Mouse (Mus musculus): ENCODE results near the gene Thrb. TPM values are rescaled to one million over a fixed set of nuclear protein-coding genes. Genes with fewer than 3 reads are reported as not detected.

Gene Thrb
- polyA plus RNA-seq, 1 experiment from 2014 or later: 0.12 TPM

DNA sequence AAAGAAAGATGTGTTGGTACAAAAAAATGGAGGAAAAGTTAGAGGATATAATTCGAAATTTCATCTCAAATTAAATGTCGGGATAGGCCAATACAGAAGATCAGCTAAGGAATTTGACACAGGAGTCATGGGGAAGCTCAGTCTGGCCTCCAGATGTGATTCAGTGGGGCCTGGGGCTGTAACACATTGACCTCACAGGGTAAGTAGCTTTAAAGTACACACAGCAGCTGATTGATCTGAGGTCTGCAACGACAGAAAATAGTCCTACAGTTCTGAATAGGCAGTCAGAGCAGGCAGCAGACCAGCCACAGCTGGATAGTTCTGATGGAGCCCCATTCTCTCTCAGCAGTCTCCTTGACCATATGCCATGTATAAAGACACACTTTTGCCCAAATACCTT is 80.8 kb downstream of the Thrb start:
- H3K4me1 ChIP-seq (ENCODE audit: control insufficient read depth, insufficient read depth, low read length): no peaks in the 10 kb centered on the region
- H3K4me2 ChIP-seq (ENCODE audit: low read depth, severe bottlenecking): no peak overlapping the region
- peak; percentile 73 for DNase-seq (ENCODE audit: low spot score)
- ATAC-seq (ENCODE audit: insufficient number of reproducible peaks, low FRiP score, low TSS enrichment, low read depth): peak; percentile 84
- no peaks in the 10 kb centered on the region for H3K9me3 ChIP-seq (ENCODE audit: control insufficient read depth, low read length)
- peak overlapping the region; percentile 3; the same call in 1 of the 2 replicates for H3K27ac ChIP-seq (replicated peaks; ENCODE audit: low read depth, low read length)
- H3K36me3 ChIP-seq (ENCODE audit: control insufficient read depth, insufficient read depth, low read length): no peaks in the 10 kb centered on the region
- H3K27me3 ChIP-seq (ENCODE audit: control insufficient read depth, insufficient read depth, low read length): no peaks in the 10 kb centered on the region
- WGBS: 19% methylated on average over 3 of the region's 3 CpGs
- H3K4me3 ChIP-seq (ENCODE audit: low read depth, low read length): no peak overlapping the region
- H3K9ac ChIP-seq (ENCODE audit: low read length): no peak overlapping the region

DNA sequence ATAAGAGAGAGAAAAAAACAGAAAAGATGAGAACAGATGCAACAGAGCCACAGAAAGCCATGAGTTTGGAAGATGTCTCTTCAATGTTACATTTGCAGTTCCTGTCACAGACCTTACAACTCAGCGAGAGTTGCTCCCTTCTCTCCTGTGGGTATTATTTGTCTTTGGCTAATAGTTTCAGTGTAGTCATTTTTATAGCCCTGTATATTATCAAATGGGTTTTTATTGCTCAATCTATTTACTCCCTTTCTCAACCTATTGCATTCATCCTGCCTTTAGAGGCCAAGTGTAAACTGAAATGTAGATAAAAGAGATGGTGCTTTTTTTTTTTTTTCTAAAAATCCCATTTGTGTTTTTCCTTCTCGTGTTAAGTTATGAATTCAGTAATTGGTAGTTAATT is 82.2 kb downstream of the Thrb start:
- ATAC-seq (ENCODE audit: insufficient number of reproducible peaks, low FRiP score, low TSS enrichment, low read depth) (no peak), DNase-seq (ENCODE audit: low spot score) (no peak)
- Histone ChIP-seq H3K9ac (ENCODE audit: low read length) (no peak overlapping the region), H3K27me3 (ENCODE audit: control insufficient read depth, insufficient read depth, low read length) (no peaks in the 10 kb centered on the region), H3K9me3 (ENCODE audit: control insufficient read depth, low read length) (no peaks in the 10 kb centered on the region), H3K4me3 (ENCODE audit: low read depth, low read length) (no peak overlapping the region), H3K27ac (replicated peaks; ENCODE audit: low read depth, low read length) (no peak overlapping the region), H3K36me3 (ENCODE audit: control insufficient read depth, insufficient read depth, low read length) (no peaks in the 10 kb centered on the region), H3K4me1 (ENCODE audit: control insufficient read depth, insufficient read depth, low read length) (no peaks in the 10 kb centered on the region), H3K4me2 (ENCODE audit: low read depth, severe bottlenecking) (no peak overlapping the region)
- 71% methylated on average over 2 of the region's 2 CpGs for WGBS

DNA sequence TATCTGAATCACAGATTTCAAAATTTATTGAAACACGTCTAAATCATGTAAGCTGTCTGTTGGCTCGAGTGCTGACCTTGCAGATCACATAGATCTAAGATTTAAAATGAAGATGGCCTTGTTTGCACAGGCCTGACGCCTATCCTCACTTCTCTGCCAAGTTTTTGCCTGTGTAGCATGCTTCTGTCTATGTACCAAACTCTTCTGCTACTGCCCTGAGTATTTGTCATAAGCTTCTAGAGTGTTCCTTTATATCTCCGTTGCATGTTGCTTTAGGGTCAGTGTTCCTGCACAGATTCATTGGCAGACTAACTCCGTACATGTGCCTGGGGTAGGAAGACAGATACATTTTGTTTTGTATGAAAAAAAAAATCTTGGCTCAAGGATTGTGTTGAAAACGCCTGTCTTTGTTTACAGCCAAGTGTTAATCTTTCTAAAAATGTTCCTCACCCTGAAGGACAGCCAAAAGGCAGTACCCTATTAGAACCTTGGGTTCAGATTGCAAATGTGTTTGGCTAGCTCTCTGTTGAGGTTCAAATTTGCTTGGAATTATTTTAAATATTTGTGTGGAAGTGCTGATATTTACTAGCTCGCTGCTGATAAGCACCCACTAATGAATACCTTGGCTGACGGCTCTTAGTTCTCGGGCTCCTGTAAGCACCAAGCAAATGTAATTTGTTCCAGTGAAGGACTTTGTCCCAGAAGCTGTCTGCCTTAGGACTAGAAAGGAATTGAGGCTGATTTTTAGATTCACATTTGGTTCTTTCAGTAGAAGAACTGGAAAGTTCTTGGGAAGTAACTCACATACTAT is 83.0 kb downstream of the Thrb start:
- H3K4me3 ChIP-seq (ENCODE audit: low read depth, low read length): no peak overlapping the region
- H3K27me3 ChIP-seq (ENCODE audit: control insufficient read depth, insufficient read depth, low read length): no peaks in the 10 kb centered on the region
- no peaks in the 10 kb centered on the region for H3K9me3 ChIP-seq (ENCODE audit: control insufficient read depth, low read length)
- H3K27ac ChIP-seq (replicated peaks; ENCODE audit: low read depth, low read length): no peak overlapping the region
- H3K9ac ChIP-seq (ENCODE audit: low read length): no peak overlapping the region
- H3K4me2 ChIP-seq (ENCODE audit: low read depth, severe bottlenecking): no peak overlapping the region
- ATAC-seq (ENCODE audit: insufficient number of reproducible peaks, low FRiP score, low TSS enrichment, low read depth) (no peak), DNase-seq (ENCODE audit: low spot score) (no peak)
- WGBS: 73% methylated on average over 9 of the region's 9 CpGs
- H3K4me1 ChIP-seq (ENCODE audit: control insufficient read depth, insufficient read depth, low read length): no peaks in the 10 kb centered on the region
- H3K36me3 ChIP-seq (ENCODE audit: control insufficient read depth, insufficient read depth, low read length): no peaks in the 10 kb centered on the region

- ATAC-seq (ENCODE audit: insufficient number of reproducible peaks, low FRiP score, low TSS enrichment, low read depth): no peak
- WGBS: 83% methylated on average over 2 of the region's 2 CpGs
These were observed 83.7 kb downstream of the Thrb start for GRCm38 (mm10) chr14:17743713-17744158.

GRCm38 (mm10) chr14:17747922-17748321 is 87.9 kb downstream of the Thrb start:
- Histone ChIP-seq H3K4me2 (ENCODE audit: low read depth, severe bottlenecking) (no peak overlapping the region), H3K27me3 (ENCODE audit: control insufficient read depth, insufficient read depth, low read length) (no peaks in the 10 kb centered on the region), H3K9me3 (ENCODE audit: control insufficient read depth, low read length) (no peaks in the 10 kb centered on the region), H3K36me3 (ENCODE audit: control insufficient read depth, insufficient read depth, low read length) (no peaks in the 10 kb centered on the region), H3K4me1 (ENCODE audit: control insufficient read depth, insufficient read depth, low read length) (no peaks in the 10 kb centered on the region), H3K9ac (ENCODE audit: low read length) (no peak overlapping the region), H3K4me3 (ENCODE audit: low read depth, low read length) (no peak overlapping the region), H3K27ac (replicated peaks; ENCODE audit: low read depth, low read length) (no peak overlapping the region)
- WGBS: 83% methylated on average over 3 of the region's 3 CpGs
- ATAC-seq (ENCODE audit: insufficient number of reproducible peaks, low FRiP score, low TSS enrichment, low read depth) (no peak), DNase-seq (ENCODE audit: low spot score) (no peak)

More at GRCm38 (mm10) chr14:17743713-17744158, 83.7 kb downstream of the Thrb start:
- no peak overlapping the region for H3K4me2 ChIP-seq (ENCODE audit: low read depth, severe bottlenecking)
- H3K9ac ChIP-seq (ENCODE audit: low read length): no peak overlapping the region
- DNase-seq (ENCODE audit: low spot score): no peak
- H3K27ac ChIP-seq (replicated peaks; ENCODE audit: low read depth, low read length): no peak overlapping the region
- no peaks in the 10 kb centered on the region for H3K27me3 ChIP-seq (ENCODE audit: control insufficient read depth, insufficient read depth, low read length)
- no peaks in the 10 kb centered on the region for H3K36me3 ChIP-seq (ENCODE audit: control insufficient read depth, insufficient read depth, low read length)
- H3K9me3 ChIP-seq (ENCODE audit: control insufficient read depth, low read length): no peaks in the 10 kb centered on the region
- no peaks in the 10 kb centered on the region for H3K4me1 ChIP-seq (ENCODE audit: control insufficient read depth, insufficient read depth, low read length)
- no peak overlapping the region for H3K4me3 ChIP-seq (ENCODE audit: low read depth, low read length)

DNA sequence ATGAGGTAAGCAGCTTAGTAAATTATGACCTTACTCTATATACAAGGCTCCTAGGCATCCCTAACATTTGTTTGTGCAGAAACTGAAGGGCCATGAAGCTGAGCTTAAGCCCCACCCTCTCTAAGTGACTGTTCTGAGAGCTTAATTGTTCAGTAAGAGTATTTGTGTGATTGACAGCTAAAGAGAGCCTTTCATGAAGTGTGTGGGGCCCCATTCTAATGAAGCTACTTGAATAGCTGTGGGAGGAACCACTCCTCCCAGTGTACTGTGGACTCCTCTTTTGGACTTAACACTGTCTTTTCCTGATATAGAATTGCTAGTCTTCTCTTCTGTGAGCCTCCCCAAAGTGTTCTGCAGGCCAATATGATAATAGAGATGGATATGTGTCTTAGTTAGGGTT is 88.9 kb downstream of the Thrb start:
- Histone ChIP-seq H3K4me1 (ENCODE audit: control insufficient read depth, insufficient read depth, low read length) (no peaks in the 10 kb centered on the region), H3K9ac (ENCODE audit: low read length) (no peak overlapping the region), H3K4me2 (ENCODE audit: low read depth, severe bottlenecking) (no peak overlapping the region), H3K36me3 (ENCODE audit: control insufficient read depth, insufficient read depth, low read length) (no peaks in the 10 kb centered on the region), H3K27me3 (ENCODE audit: control insufficient read depth, insufficient read depth, low read length) (no peaks in the 10 kb centered on the region), H3K27ac (replicated peaks; ENCODE audit: low read depth, low read length) (no peak overlapping the region), H3K4me3 (ENCODE audit: low read depth, low read length) (no peak overlapping the region), H3K9me3 (ENCODE audit: control insufficient read depth, low read length) (no peaks in the 10 kb centered on the region)
- no peak for ATAC-seq (ENCODE audit: insufficient number of reproducible peaks, low FRiP score, low TSS enrichment, low read depth)
- DNase-seq (ENCODE audit: low spot score): no peak

- DNase-seq (ENCODE audit: low spot score) (no peak), ATAC-seq (ENCODE audit: insufficient number of reproducible peaks, low FRiP score, low TSS enrichment, low read depth) (no peak)
- no peak overlapping the region for H3K9ac ChIP-seq (ENCODE audit: low read length)
- H3K27me3 ChIP-seq (ENCODE audit: control insufficient read depth, insufficient read depth, low read length): no peaks in the 10 kb centered on the region
- WGBS: 73% methylated on average over 1 of the region's 1 CpGs
- no peak overlapping the region for H3K4me3 ChIP-seq (ENCODE audit: low read depth, low read length)
- no peaks in the 10 kb centered on the region for H3K36me3 ChIP-seq (ENCODE audit: control insufficient read depth, insufficient read depth, low read length)
- H3K4me1 ChIP-seq (ENCODE audit: control insufficient read depth, insufficient read depth, low read length): no peaks in the 10 kb centered on the region
- no peaks in the 10 kb centered on the region for H3K9me3 ChIP-seq (ENCODE audit: control insufficient read depth, low read length)
- H3K4me2 ChIP-seq (ENCODE audit: low read depth, severe bottlenecking): no peak overlapping the region
- H3K27ac ChIP-seq (replicated peaks; ENCODE audit: low read depth, low read length): no peak overlapping the region
These were observed 91.8 kb downstream of the Thrb start for GRCm38 (mm10) chr14:17751911-17752310.

- Histone ChIP-seq H3K9me3 (ENCODE audit: control insufficient read depth, low read length) (no peaks in the 10 kb centered on the region), H3K4me1 (ENCODE audit: control insufficient read depth, insufficient read depth, low read length) (no peaks in the 10 kb centered on the region), H3K36me3 (ENCODE audit: control insufficient read depth, insufficient read depth, low read length) (no peaks in the 10 kb centered on the region), H3K4me2 (ENCODE audit: low read depth, severe bottlenecking) (no peak overlapping the region), H3K27ac (replicated peaks; ENCODE audit: low read depth, low read length) (no peak overlapping the region), H3K9ac (ENCODE audit: low read length) (no peak overlapping the region), H3K27me3 (ENCODE audit: control insufficient read depth, insufficient read depth, low read length) (no peaks in the 10 kb centered on the region), H3K4me3 (ENCODE audit: low read depth, low read length) (no peak overlapping the region)
- WGBS: 95% methylated on average over 1 of the region's 1 CpGs
- no peak for DNase-seq (ENCODE audit: low spot score)
- ATAC-seq (ENCODE audit: insufficient number of reproducible peaks, low FRiP score, low TSS enrichment, low read depth): no peak
These were observed 93.4 kb downstream of the Thrb start for GRCm38 (mm10) chr14:17753429-17753828.

- no peak overlapping the region for H3K27ac ChIP-seq (replicated peaks; ENCODE audit: low read depth, low read length)
- no peaks in the 10 kb centered on the region for H3K9me3 ChIP-seq (ENCODE audit: control insufficient read depth, low read length)
- no peak overlapping the region for H3K4me2 ChIP-seq (ENCODE audit: low read depth, severe bottlenecking)
- H3K4me1 ChIP-seq (ENCODE audit: control insufficient read depth, insufficient read depth, low read length): no peaks in the 10 kb centered on the region
- DNase-seq (ENCODE audit: low spot score) (no peak), ATAC-seq (ENCODE audit: insufficient number of reproducible peaks, low FRiP score, low TSS enrichment, low read depth) (no peak)
- H3K36me3 ChIP-seq (ENCODE audit: control insufficient read depth, insufficient read depth, low read length): no peaks in the 10 kb centered on the region
- no peak overlapping the region for H3K9ac ChIP-seq (ENCODE audit: low read length)
- no peaks in the 10 kb centered on the region for H3K27me3 ChIP-seq (ENCODE audit: control insufficient read depth, insufficient read depth, low read length)
- no peak overlapping the region for H3K4me3 ChIP-seq (ENCODE audit: low read depth, low read length)
These were observed 96.7 kb downstream of the Thrb start for GRCm38 (mm10) chr14:17756732-17757131.
